Mouse (Mus musculus): ENCODE measurements around the gene Rnf38. TPM values are rescaled to one million over a fixed set of nuclear protein-coding genes. Genes with fewer than 3 reads are reported as not detected.

Gene Rnf38
- total RNA-seq, 2 experiments from 2014 or later = 43.5 to 61.7 TPM

DNA sequence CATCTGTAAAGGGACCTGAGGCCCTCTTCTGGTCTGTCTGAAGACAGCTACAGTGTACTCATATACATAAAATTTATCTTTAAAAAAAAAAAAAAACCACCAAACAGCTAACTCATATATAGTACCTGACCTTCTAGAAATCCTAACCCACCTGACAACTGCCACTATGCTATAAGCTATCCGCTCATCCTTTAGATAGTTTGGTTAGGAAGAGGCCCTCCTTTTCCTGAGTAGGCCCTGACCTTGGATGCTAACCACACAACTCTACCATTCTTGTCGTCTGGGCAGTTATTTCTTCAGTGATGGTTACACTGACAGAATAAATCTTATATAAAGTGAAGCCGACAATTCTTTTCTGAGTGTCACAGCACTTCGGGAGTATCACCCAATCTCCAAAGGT is 80.7 kb downstream of the Rnf38 start:
- DNase-seq (ENCODE audit: extremely low spot score in 1 of 2, low spot score in 1 of 2) = no peak

DNA sequence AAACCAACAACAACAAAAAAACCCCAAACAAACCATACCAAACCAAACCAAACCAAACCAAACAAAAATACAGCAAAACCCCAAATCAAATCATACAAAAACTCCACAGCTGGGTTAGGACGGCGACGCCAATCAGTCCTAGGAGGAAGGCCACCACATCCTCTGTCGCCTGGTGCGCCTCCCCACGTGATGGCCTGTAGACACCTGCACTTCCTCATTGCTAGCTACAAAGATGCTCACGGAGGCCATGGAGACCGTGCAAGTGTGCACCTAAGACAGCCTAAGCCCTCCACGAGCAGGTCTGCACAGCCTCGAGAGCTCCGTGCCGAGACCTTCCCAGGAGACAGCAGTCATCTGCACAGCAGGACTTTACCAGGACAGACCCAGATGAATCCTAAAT is 106.8 kb downstream of the Rnf38 start:
- no peak for DNase-seq (ENCODE audit: extremely low spot score in 1 of 2, low spot score in 1 of 2)

DNA sequence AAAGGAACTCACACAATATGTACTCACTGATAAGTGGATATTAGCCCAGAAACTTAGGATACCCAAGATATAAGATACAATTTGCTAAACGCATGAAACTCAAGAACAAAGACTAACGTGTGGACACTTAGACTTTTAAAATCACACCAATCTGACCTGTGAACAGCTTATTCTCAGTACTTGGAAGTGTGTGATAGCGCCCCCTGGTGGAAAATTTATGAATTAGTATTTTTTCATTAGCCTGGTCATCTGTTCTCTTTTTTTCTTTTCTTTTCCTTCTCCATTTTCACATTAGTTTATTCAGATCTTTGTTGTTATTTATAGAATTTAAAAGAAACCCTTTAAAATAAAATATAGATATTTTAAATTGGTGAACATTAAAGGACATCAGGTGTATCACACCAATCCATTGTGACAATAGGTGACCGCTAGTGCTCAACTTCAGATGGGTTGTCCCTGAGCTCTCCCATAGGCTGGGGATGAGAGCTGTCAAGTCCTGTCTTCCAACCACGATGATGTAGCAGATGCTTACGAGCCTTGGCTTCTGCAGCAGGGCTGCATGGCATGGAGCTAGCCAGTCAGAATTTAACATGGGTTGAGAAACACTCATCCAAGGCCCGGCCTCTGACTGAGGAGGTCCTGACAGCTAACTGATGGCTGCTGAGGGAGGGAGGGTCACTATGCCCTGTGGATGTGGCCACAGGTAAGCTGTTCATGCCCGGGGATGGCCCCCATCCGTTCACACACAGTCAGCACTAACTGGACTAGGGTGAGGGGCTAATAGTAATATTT is 114.0 kb downstream of the Rnf38 start:
- no peak for DNase-seq (ENCODE audit: extremely low spot score in 1 of 2, low spot score in 1 of 2)

DNA sequence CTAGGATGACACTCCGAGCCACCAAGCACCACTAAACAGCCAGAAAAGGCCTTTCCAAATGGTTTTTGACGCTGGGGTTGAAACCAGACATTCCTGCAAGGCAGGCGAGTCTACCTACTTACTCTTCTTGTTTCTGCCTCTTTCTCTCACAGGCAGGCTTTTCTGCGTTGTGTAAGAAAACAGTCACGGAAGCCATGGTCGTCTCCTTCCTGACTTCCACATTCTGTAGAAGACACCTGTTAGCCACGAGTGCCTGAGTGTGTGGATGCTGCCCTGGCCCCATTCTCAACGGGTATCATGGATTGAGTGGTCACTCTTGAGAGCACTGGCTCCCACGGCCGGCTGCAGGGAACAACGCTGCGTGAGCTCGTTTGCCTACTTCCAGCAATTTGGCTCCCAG is 118.5 kb downstream of the Rnf38 start:
- no peak for DNase-seq (ENCODE audit: extremely low spot score in 1 of 2, low spot score in 1 of 2)

DNA sequence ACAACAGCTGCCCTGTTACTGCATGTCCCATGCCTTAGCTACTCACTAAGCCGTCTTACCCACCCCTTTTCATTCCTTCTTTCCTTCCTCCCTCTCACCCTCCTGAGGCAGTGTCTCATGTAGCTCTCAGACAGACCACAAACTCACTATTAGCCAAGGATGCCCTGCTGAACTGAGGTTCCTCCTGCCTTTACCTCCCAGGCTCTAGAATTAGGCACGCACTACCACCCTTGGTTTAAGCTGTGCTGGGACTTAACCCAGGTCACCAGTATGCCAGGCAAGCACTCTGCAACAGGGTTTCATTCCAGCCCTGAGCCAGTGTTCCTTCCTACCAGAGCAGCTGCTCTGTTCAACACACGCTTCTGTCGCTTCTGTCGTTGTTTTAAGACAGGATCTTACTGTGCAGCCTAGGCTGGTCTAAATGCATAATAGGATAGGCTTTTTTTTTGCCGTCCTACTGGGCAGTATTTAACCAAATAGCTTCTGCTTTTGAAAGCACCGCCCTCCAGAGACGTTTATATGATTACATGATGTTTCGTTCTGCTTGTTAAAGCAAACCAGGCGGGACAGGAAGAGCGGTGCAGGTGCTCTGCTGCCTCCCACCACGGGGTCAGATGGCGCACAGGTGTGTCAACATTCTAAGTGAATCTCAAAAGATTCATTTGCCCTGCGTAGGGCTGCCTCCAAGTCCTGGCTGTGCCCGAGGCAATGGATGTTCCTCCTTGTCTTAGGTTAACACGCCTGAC is 120.0 kb downstream of the Rnf38 start:
- no peak for DNase-seq (ENCODE audit: extremely low spot score in 1 of 2, low spot score in 1 of 2)

DNA sequence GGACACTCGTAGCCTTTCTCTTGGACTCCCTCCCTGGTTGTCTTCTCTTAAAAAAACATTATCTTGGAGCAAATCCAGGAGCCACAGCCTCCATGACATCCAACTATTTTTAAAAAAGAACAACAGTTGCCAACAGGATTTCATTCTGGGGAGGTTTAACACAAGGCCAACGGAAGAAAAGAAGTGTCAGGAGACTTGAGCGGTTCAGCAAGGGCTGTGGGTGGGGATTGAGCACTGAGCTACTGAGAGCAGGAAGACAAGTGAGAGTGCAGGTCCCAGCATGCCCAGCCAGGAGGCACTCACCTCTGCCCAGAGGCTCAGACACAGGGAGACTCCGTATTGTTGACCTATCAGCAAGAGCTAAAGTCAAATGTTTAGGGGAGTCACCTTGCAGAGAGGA is 120.8 kb downstream of the Rnf38 start:
- DNase-seq (ENCODE audit: extremely low spot score in 1 of 2, low spot score in 1 of 2) = no peak

DNA sequence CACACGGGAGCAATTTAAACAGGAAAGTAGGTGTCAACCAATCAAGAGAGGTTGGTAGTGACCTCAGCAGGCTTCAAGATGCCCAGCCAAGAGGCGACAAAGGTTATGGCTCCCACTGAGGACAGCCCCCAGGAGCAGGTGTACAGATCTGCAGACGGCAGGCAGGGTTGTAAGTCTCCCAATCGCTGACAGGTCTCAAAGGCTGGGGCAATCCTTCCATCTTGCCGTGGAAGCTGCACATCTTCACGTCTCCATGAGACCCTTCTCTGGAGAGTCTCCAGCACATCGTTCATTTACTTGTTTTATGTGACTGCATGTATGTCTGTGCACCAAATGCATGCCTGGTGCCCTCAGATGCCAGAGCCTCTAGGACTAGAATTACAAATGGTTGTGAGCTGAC is 122.8 kb downstream of the Rnf38 start:
- DNase-seq (ENCODE audit: extremely low spot score in 1 of 2, low spot score in 1 of 2) = no peak

DNA sequence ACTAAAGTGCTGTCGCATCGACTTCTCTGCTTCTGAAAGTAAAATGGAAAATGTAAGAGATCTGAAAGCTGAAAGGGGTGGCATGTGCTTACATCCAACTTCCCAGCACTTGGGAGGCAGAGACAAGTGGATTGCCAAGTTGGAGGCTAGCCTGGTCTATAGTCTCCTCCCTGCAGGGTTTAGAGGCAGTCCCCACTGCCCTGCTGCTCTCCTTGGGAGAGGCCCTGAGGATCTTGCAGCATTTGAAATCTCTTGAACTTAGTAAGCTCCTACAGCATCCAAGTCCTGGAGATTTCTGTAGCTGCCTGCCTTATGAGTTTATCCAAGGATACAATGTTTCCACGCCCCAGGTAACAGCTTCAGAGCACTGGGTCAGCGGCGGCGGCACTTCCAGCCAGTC is 125.3 kb downstream of the Rnf38 start:
- DNase-seq (ENCODE audit: extremely low spot score in 1 of 2, low spot score in 1 of 2) = no peak

DNA sequence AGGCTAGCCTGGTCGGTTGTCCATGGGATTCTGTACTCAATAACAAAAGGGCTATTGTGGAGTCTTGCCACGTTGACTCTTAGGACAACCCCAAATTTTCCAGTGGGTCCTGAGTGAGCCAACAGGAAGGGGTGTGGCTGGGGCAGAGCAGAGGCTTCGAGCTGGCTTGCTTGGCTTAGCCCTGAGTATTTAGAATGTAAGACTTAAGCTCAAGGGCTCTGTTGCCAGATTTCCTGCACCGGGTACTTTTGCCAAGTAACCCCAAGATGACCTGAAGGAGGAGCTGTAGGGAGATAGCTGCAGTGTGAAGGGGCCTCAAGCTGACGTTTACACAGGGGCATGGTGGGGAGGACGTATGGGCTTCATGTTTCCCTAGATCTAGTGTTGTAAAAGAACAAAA is 126.2 kb downstream of the Rnf38 start:
- DNase-seq (ENCODE audit: extremely low spot score in 1 of 2, low spot score in 1 of 2) = no peak

DNA sequence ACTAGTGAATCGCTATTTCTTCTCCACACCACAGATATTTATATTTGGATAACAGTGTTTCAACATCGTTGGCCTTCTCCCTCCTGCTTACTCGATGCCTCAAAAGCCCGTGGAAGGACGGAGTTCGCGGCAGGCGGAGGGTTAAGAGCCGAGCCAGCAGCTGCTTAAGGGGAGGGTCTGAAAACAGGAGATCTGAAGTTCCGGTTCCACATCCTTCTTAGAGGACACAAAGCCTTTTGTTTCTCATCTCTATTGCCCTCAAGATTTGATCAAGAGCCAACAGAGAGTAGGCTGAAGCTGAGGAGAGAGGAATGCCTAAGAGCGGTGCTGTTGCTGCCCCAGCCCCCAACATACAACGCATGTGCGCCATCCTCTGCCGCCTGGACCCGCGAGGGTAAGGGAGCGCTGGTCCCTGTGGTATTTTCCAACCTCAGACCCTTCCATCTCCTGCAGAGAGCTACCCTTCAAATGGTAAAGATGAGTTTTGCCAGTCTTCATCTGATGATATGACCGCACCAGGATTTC is 127.2 kb downstream of the Rnf38 start:
- no peak for DNase-seq (ENCODE audit: extremely low spot score in 1 of 2, low spot score in 1 of 2)

DNA sequence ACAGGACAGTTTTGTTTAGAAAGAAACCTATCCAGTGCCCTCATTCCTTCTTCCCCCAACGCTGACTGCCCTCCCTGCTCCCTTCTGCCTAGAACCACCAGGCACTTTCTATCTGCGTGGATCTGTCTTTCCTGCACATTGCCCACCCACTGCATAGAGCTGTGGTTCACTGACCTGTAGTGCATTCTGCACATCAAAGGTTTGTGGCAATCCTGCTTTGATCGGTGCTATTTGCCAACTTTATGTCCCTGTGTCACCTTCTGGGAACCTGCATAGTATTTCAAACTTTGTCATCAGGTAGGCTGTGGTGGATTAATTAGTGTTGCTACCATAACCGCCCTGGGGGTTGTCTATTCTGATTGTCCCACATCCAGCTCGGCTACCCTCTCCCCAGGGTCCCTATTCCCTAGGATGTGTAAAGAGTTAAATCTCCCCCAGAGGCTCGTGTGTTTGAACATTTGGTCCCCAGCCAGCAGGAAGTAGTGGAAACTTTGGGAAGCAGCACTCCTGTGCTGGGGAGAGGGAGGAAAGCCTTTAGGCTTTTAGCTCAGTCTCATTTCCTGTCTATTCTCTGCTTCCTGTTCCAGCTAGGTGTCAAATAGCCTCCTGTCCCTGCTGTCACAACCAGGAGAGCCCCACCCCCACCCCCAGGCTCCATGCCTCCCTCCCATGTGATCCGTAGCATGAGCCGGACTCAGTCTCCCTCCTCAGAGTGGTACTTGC is 129.2 kb downstream of the Rnf38 start:
- DNase-seq (ENCODE audit: extremely low spot score in 1 of 2, low spot score in 1 of 2) = no peak

DNA sequence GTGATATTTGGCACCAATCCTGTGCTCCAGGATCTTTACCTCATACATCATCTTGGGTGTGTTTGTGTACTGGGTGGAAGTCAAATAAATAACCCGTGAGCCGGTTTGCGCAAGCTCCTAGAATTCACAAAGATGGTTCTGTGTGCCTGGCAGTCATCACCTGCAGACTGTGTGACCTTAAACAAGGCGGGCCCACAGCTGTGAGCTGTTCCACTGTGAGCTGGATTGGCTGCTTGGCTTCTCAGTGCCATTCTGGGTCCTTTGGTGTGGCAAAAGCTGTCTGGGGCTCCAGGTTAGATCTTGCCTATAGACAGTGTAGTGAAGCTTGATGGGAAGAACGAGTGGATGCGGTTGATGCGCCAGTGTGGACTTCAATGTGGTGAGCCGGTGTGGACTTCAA is 130.0 kb downstream of the Rnf38 start:
- DNase-seq (ENCODE audit: extremely low spot score in 1 of 2, low spot score in 1 of 2) = no peak

DNA sequence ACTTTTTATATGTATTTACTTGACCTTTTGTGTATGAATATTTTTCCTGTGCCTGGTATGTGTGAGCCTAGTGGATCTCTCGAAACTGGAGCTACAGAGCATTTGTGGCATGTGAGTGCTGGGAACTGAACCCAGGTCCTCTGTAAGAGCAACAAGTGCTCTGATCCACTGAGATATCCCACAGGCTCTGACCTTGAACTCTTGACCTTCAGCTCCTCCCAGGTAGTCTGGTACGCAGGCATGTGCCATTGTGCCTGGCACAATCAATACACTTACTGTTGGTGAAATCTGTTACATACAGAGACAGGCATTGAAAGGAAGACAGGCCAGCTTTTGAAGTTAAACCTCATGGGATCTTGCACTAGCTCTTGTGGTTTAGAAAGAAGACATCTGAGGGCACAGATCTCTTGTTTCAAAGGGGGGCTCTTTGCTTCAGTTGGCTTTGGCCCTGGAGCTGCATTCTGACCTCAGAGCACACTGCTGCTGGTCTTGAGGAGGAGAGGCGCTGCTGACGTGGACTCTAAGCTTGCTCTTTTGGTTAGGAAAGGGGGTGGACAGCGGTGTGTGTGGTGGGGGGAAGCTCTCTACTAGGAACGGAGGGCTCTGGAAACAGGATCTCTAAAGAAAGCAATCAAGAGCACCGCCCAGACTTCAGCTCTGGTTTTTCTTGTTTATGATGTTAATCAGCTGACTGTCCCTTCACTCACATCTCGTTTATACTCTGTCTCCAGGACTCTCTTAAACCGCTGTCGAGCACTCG is 135.8 kb downstream of the Rnf38 start:
- DNase-seq (ENCODE audit: extremely low spot score in 1 of 2, low spot score in 1 of 2) = no peak

DNA sequence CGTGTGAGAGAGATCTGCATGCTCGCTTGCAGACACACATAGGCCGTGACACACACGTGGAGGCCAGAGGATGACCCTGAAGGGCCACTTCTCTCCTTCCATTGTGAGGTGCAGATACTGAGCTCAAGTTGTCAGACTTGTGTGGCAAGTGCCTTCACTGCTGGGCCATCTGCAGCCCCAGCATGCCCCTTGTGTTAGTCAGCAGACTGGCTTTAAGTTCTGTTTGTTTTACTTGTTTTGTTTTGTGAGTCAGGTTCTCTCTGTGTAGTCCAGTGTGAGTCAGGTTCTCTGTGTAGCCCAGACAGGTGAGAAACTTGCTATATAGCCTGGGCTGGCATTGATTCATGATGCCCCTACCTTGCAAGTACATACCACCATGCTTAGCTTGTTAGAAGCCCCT is 139.1 kb downstream of the Rnf38 start:
- DNase-seq (ENCODE audit: extremely low spot score in 1 of 2, low spot score in 1 of 2) = no peak

DNA sequence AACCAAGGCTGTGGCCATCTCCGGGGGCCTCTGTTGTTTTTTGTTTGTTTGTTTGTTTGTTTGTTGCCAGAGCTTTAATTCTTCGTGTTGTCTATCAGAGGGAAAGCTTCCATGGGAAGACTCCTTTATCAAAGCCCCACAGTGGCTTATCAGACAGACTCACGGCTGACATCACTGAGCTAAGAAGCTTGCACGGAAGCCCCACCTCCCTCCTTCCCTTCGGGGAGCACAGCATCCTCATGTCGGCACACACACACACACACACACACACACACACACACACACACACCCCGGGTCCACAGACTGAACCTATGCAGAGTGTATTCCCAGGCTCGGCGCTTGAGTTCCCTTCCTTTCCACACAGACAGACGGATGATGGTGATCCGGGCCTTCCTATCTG is 141.2 kb downstream of the Rnf38 start:
- no peak for DNase-seq (ENCODE audit: extremely low spot score in 1 of 2, low spot score in 1 of 2)

DNA sequence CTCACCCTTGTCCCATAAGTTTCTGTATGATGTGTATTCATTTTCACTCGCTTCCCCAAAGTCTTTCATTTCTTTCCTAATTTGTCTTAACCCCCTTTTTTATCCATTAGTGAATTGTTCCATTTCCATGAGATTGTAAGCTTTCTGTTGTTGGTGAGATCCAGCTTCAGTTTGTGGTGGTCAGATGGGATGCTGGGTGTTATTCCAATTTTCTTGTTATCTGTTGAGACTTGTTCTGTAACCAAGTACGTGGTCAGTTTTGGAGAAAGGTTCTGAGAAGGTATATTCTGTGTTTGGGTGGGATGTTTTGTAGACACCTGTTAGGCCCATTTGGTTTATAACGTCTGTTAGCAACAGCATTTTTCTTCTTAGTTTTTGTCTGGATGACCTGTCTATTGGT is 148.0 kb downstream of the Rnf38 start:
- DNase-seq (ENCODE audit: extremely low spot score in 1 of 2, low spot score in 1 of 2) = no peak

DNA sequence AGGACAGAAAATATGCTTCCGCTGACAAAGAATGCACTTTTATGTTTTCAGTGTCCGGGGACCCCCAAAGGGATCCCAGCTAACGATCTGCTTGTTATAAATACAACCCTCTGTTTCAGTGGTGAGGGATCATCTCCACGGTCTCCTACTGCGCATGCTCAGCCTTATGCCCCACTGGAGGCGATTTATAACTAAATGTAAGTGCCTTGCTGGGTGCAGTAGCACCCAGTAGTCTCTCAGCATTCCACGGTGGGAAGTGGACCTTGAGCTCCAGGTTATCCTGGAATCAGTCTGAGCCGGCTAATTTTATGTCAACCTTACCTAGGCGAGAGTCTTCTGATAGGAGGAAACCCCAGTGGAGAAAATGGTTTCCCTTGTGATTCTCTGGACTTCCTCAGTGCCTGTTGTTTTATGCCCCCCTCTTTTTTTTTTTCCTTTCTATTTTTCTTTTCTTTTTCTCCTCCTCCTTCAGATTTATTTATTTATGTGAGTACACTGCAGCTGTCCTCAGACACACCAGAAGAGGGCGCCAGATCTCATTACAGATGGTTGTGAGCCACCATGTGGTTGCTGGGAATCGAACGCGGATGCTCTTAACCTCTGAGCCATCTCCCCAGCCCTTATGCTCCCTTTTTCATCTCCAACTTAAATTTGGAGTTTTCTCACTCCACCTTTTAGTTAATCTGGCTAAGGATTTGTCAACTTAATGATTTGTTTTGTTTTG is 148.8 kb downstream of the Rnf38 start:
- DNase-seq (ENCODE audit: extremely low spot score in 1 of 2, low spot score in 1 of 2) = no peak

DNA sequence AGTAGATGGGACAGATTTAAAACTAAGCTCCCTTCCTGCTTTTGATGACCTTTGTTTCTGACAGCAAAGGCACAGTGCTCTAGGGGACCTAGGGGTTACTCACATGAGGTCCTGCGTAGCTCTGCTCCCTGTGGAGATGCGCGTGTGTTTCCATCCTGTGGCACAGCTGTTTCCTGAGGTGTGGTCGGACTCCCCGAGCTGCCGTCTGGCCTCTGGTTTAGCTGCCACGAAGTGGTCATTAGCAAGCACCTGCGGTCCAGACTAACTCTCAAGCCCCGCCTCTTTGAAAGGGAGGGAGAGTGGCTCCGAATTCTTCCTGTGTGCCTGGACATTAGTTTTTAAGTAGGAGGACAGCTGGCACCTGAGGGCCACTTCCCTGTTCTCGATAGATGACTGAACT is 149.6 kb downstream of the Rnf38 start, which contains the start of gene Gne:
Gene Gne, minus strand, starts transcription at position 233 of the 400 bp plus-strand sequence.
- DNase-seq (ENCODE audit: extremely low spot score in 1 of 2, low spot score in 1 of 2) = no peak

DNA sequence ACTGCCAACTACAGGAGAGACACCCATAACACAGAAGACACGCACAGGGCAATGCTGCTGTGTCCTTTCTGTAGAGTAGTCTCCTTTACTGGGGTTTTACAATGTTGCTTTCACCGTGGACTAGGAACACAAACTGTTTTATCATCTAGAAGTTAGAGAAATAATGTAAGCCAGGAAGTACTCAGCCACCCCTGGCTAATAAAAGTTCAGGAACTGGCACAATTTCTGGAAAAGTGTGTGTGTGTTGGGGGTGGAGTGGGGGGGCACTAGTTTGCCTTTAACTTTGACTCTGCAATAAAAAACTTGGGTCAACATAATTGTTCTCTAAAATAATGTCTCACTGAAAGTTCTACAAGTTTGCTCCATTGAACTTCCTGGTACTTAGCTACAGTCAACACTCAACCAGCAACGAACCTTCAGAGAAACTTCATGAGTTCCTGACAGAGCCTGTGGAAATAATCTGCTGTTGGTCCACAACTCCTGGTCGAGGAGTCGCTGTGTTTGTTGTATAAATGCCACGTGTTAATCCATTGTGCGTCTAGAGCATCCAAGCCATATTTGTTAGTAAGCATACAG is 155.1 kb downstream of the Rnf38 start:
- DNase-seq (ENCODE audit: extremely low spot score in 1 of 2, low spot score in 1 of 2) = no peak

Measured in layer of hippocampus, postnatal 25 days (tissue).